Mouse (Mus musculus) hindbrain, embryonic 11.5 days (tissue): ENCODE data around the gene Eftud2. TPM values are rescaled to one million over a fixed set of nuclear protein-coding genes. Genes with fewer than 3 reads are reported as not detected.

Source experiments
- ATAC-seq: fragments of 200-750 bp; cut with Nextera tagmentation; 2 replicates; pipeline ENCODE4 v1.8.0; 2017; ENCODE audit warnings: mild to moderate bottlenecking, moderate TSS enrichment, moderate library complexity; ENCODE audit not compliant: low FRiP score
- DNase-seq: peaks from one replicate; pipeline ENCODE4 v3.0.0-alpha.2; 2015; ENCODE audit warnings: low spot score
- H3K27ac ChIP-seq: fragments of 300-500 bp; sonication (generic); 2 replicates; pipeline ENCODE4 v1.5.1; 2014; ENCODE audit warnings: mild to moderate bottlenecking, low read depth, low read length
- H3K27me3 ChIP-seq: fragments of 300-500 bp; sonication (generic); 2 replicates; pipeline ENCODE4 v1.6.1; 2014; ENCODE audit warnings: mild to moderate bottlenecking, low read length, moderate library complexity, mixed read lengths; ENCODE audit not compliant: control insufficient read depth, insufficient read depth
- H3K36me3 ChIP-seq: fragments of 300-500 bp; sonication (generic); 2 replicates; pipeline ENCODE4 v1.6.1; 2014; ENCODE audit warnings: mild to moderate bottlenecking, low read length, moderate library complexity, mixed read lengths; ENCODE audit not compliant: control insufficient read depth, insufficient read depth
- H3K4me1 ChIP-seq: fragments of 300-500 bp; sonication (generic); replicated peaks from 2 replicates; pipeline ENCODE4 v1.6.1; 2014; ENCODE audit warnings: low read length, mixed read lengths; ENCODE audit not compliant: control insufficient read depth, insufficient read depth
- H3K4me2 ChIP-seq: fragments of 300-500 bp; sonication (generic); replicated peaks from 2 replicates; pipeline ENCODE4 v1.6.1; 2014; ENCODE audit warnings: mild to moderate bottlenecking, low read depth, low read length
- H3K4me3 ChIP-seq: fragments of 300-500 bp; sonication (generic); 2 replicates; pipeline ENCODE4 v1.5.1; 2014; ENCODE audit warnings: low read depth, low read length
- H3K9ac ChIP-seq: fragments of 300-500 bp; sonication (generic); 2 replicates; pipeline ENCODE4 v1.6.1; 2014; ENCODE audit warnings: low read depth, low read length
- H3K9me3 ChIP-seq: fragments of 300-500 bp; sonication (generic); 2 replicates; pipeline ENCODE4 v1.6.1; 2016; ENCODE audit warnings: low read length; ENCODE audit not compliant: control insufficient read depth
- WGBS: fragments of 180-500 bp; shearing (Covaris S2); extraction: QIAGEN DNeasy Blood & Tissue Kit; methylation state at CpG from one replicate; pipeline ENCODE4 v1.1.7; 2014; 5-methylcytosine and 5-hydroxymethylcytosine counted together
- polyA plus RNA-seq: library from polyadenylated mRNA; unstranded; fragments of >200 nt; fragmentation: Nextera tagmentation; extraction: Ambion mirVana; gene quantifications from 2 replicates; pipeline ENCODE4 v1.2.1, GENCODE M21; 2014

Eftud2 gene
- polyA plus RNA-seq, result 205 and 222 TPM in 2 replicates

GRCm38 (mm10) chr11:102880585-102881313, at the start of gene Eftud2, which contains the start of gene Ccdc103:
TSS of gene Eftud2 (minus strand) at chr11:102880985.
TSS of gene Ccdc103 (plus strand) at chr11:102881204.
- Histone ChIP-seq H3K4me3 (peak within 1 kb of the TSS; percentile 75), H3K27ac (peak within 1 kb of the TSS; percentile 73), H3K27me3 (no peaks in the 10 kb centered on the region), H3K4me2 (peak within 1 kb of the TSS; percentile 69), H3K4me1 (0 out of 2 replicates have a peak, but pooled peaks cover 2% of the 10 kb centered on the region), H3K36me3 (0 out of 2 replicates have a peak, but pooled peaks cover 2% of the 10 kb centered on the region), H3K9ac (peak within 1 kb of the TSS; percentile 79), H3K9me3 (no peaks in the 10 kb centered on the region)
- under 1% methylated on average over 62 of the region's 62 CpGs for WGBS
- peak; percentile 90 for ATAC-seq
- DNase-seq, result peak; percentile 94

- Histone ChIP-seq H3K4me1 (peaks cover 2% of the 10 kb centered on the region; the same call in 1 of the 2 replicates), H3K4me2 (peak overlapping the region; percentile 66), H3K36me3 (no peaks in the 10 kb centered on the region), H3K9me3 (no peaks in the 10 kb centered on the region), H3K27me3 (no peaks in the 10 kb centered on the region), H3K4me3 (peak overlapping the region; percentile 59), H3K27ac (peak overlapping the region; percentile 88), H3K9ac (peak overlapping the region; percentile 52)
- DNase-seq (no peak), ATAC-seq (peak; percentile 12; the same call in 1 of the 2 replicates)
- under 1% methylated on average over 10 of the region's 10 CpGs for WGBS
Measured at GRCm38 (mm10) chr11:102925351-102925717, 44.5 kb upstream of the Eftud2 start.

GRCm38 (mm10) chr11:102924557-102925350, 44.0 kb upstream of the Eftud2 start, which contains the start of gene Kif18b:
TSS of gene Kif18b (minus strand) at chr11:102925124.
- WGBS, result under 1% methylated on average over 62 of the region's 62 CpGs
- ATAC-seq, result peak; percentile 86

GRCm38 (mm10) chr11:102921491-102921890, 40.7 kb upstream of the Eftud2 start:
- 77% methylated on average over 6 of the region's 6 CpGs for WGBS
- H3K4me3 ChIP-seq, result no peak overlapping the region
- H3K4me2 ChIP-seq, result no peak overlapping the region
- no peaks in the 10 kb centered on the region for H3K36me3 ChIP-seq
- no peaks in the 10 kb centered on the region for H3K27me3 ChIP-seq
- DNase-seq, result no peak
- no peak for ATAC-seq
- H3K9me3 ChIP-seq, result no peaks in the 10 kb centered on the region
- H3K27ac ChIP-seq, result 0 out of 2 replicates have a peak overlapping the region, but pooled peaks have one; percentile 53
- H3K9ac ChIP-seq, result peak overlapping the region; percentile 11; the same call in 1 of the 2 replicates
- peaks cover 2% of the 10 kb centered on the region; the same call in 1 of the 2 replicates for H3K4me1 ChIP-seq

More at GRCm38 (mm10) chr11:102924557-102925350, 44.0 kb upstream of the Eftud2 start, which contains the start of gene Kif18b:
- H3K9ac ChIP-seq, result peak within 1 kb of the TSS; percentile 72
- peak; percentile 99 for DNase-seq
- no peaks in the 10 kb centered on the region for H3K27me3 ChIP-seq
- peak within 1 kb of the TSS; percentile 59 for H3K4me3 ChIP-seq
- H3K9me3 ChIP-seq, result no peaks in the 10 kb centered on the region
- peaks cover 2% of the 10 kb centered on the region; the same call in 1 of the 2 replicates for H3K4me1 ChIP-seq
- no peaks in the 10 kb centered on the region for H3K36me3 ChIP-seq
- H3K4me2 ChIP-seq, result peak within 1 kb of the TSS; percentile 66
- peak within 1 kb of the TSS; percentile 88 for H3K27ac ChIP-seq

GRCm38 (mm10) chr11:102918077-102918476, 37.3 kb upstream of the Eftud2 start:
- H3K36me3 ChIP-seq, result peaks cover 13% of the 10 kb centered on the region
- H3K4me3 ChIP-seq, result no peak overlapping the region
- no peak overlapping the region for H3K27ac ChIP-seq
- no peak for ATAC-seq
- H3K4me1 ChIP-seq, result no peaks in the 10 kb centered on the region; the same call in 1 of the 2 replicates
- no peaks in the 10 kb centered on the region for H3K27me3 ChIP-seq
- H3K4me2 ChIP-seq, result no peak overlapping the region
- WGBS, result 80% methylated on average over 4 of the region's 4 CpGs
- no peaks in the 10 kb centered on the region for H3K9me3 ChIP-seq
- no peak for DNase-seq
- no peak overlapping the region for H3K9ac ChIP-seq

- peaks cover 13% of the 10 kb centered on the region for H3K36me3 ChIP-seq
- no peak overlapping the region for H3K27ac ChIP-seq
- H3K9me3 ChIP-seq, result no peaks in the 10 kb centered on the region
- no peak overlapping the region for H3K4me2 ChIP-seq
- H3K27me3 ChIP-seq, result no peaks in the 10 kb centered on the region
- DNase-seq (no peak), ATAC-seq (no peak)
- WGBS, result 93% methylated on average over 9 of the region's 9 CpGs
- H3K4me3 ChIP-seq, result no peak overlapping the region
- no peak overlapping the region for H3K9ac ChIP-seq
- H3K4me1 ChIP-seq, result no peaks in the 10 kb centered on the region
Measured at GRCm38 (mm10) chr11:102915380-102915779, 34.6 kb upstream of the Eftud2 start.

GRCm38 (mm10) chr11:102911376-102911775, 30.6 kb upstream of the Eftud2 start:
- Histone ChIP-seq H3K9me3 (no peaks in the 10 kb centered on the region), H3K4me1 (no peaks in the 10 kb centered on the region), H3K4me3 (no peak overlapping the region), H3K36me3 (peaks cover 16% of the 10 kb centered on the region), H3K27me3 (no peaks in the 10 kb centered on the region), H3K9ac (no peak overlapping the region), H3K27ac (no peak overlapping the region), H3K4me2 (no peak overlapping the region)
- DNase-seq (no peak), ATAC-seq (no peak)
- 82% methylated on average over 7 of the region's 7 CpGs for WGBS

- no peak overlapping the region for H3K9ac ChIP-seq
- no peak for DNase-seq
- ATAC-seq, result no peak
- no peak overlapping the region for H3K4me2 ChIP-seq
- H3K27me3 ChIP-seq, result no peaks in the 10 kb centered on the region
- no peaks in the 10 kb centered on the region for H3K36me3 ChIP-seq
- H3K27ac ChIP-seq, result no peak overlapping the region
- H3K4me3 ChIP-seq, result no peak overlapping the region
- no peaks in the 10 kb centered on the region for H3K4me1 ChIP-seq
- 79% methylated on average over 7 of the region's 7 CpGs for WGBS
- no peaks in the 10 kb centered on the region for H3K9me3 ChIP-seq
Measured at GRCm38 (mm10) chr11:102903654-102904053, 22.9 kb upstream of the Eftud2 start.
